Mouse (Mus musculus): ENCODE data around the gene Htra2. TPM values are rescaled to one million over a fixed set of nuclear protein-coding genes. Genes with fewer than 3 reads are reported as not detected.

The Htra2 gene
- total RNA-seq, 2 experiments from 2014 or later: 34.2 to 35.4 TPM

GRCm38 (mm10) chr6:83011756-83012155 lies 43.3 kb downstream of the Htra2 start:
- no peak for DNase-seq
- intact Hi-C loops (cut with DNase I): no loop called here

GRCm38 (mm10) chr6:83011255-83011654 lies 43.8 kb downstream of the Htra2 start:
- intact Hi-C loops (cut with DNase I): no loop called here
- DNase-seq: no peak

GRCm38 (mm10) chr6:83010010-83010409 lies 45.1 kb downstream of the Htra2 start:
- intact Hi-C loops (cut with DNase I): no loop called here
- DNase-seq: no peak

GRCm38 (mm10) chr6:83008659-83009058 lies 46.4 kb downstream of the Htra2 start:
- DNase-seq: no peak
- intact Hi-C loops (cut with DNase I): no loop called here

- intact Hi-C loops (cut with DNase I): no loop called here
- DNase-seq: no peak
Measured at GRCm38 (mm10) chr6:83006114-83006513, 49.0 kb downstream of the Htra2 start.

- DNase-seq: no peak
- intact Hi-C loops (cut with DNase I): no loop called here
Measured at GRCm38 (mm10) chr6:83005444-83006011, 49.5 kb downstream of the Htra2 start.

- intact Hi-C loops (cut with DNase I): no loop called here
Measured at GRCm38 (mm10) chr6:83004872-83005271, 50.2 kb downstream of the Htra2 start.

DNA sequence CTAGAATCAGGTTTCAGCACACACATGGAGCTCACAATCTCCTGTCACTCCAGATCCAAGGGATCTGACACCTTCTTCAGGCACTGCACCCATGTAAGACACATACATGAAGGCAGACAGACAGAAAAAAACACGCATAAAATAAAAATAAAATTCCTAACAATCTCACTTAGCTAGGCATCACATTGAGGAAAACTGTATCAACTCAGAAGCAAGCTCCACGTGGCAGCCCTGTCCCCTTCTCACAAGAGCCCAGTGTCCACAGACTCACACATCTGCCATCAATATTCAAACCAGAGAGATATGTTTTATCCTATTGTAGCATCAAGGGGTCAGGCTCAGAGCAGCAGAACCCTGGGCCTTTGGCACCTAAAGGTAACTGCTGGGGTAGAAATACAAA lies 50.8 kb downstream of the Htra2 start:
- no peak for DNase-seq
- intact Hi-C loops (cut with DNase I): no loop called here

More at GRCm38 (mm10) chr6:83004872-83005271, 50.2 kb downstream of the Htra2 start:
- DNase-seq: peak in 1 of 2 experiments; percentile 23

GRCm38 (mm10) chr6:83003850-83004249 lies 51.2 kb downstream of the Htra2 start:
- no peak for DNase-seq
- intact Hi-C loops (cut with DNase I): no loop called here

- intact Hi-C loops (cut with DNase I): no loop called here
- no peak for DNase-seq
Measured at GRCm38 (mm10) chr6:83003082-83003481, 52.0 kb downstream of the Htra2 start.

Small RNA genes within 50 kb of the gene (microRNA-seq; reads per million reads assigned to microRNA genes)
- 0 reads per million in 2 experiments for gene Mir3470a (ENCODE audit: borderline number of aligned reads in 2 of 2)
- gene Mir7040 (ENCODE audit: borderline number of aligned reads in 2 of 2): 0 reads per million in 2 experiments

Other genes starting within 250 kb of the Htra2 start
- under 1 TPM; 0.22 TPM for gene Sema4f, start 115.5 kb downstream of the Htra2 start, total RNA-seq (2021)
- gene M1ap, start 108.4 kb downstream of the Htra2 start, total RNA-seq (2021): not detected
- 1 to 10 TPM; 2.8 to 4.3 TPM for gene Dok1, start 21.8 kb downstream of the Htra2 start, total RNA-seq (2021)
- gene Loxl3, start 21.1 kb downstream of the Htra2 start, total RNA-seq (2021): 1 to 10 TPM; 2.9 to 3.1 TPM
- 10 to 100 TPM; 78.1 to 82.2 TPM for gene Aup1, start 752 bp downstream of the Htra2 start, total RNA-seq (2021)
- under 1 TPM; 0.65 to 0.89 TPM for gene Dqx1, start 2.6 kb upstream of the Htra2 start, total RNA-seq (2021)
- not detected for gene Tlx2, start 15.0 kb upstream of the Htra2 start, total RNA-seq (2021)
- 10 to 100 TPM in 1 of 2 experiments, 1 to 10 TPM in 1; 8.6 to 10.1 TPM for gene Pcgf1, start 22.6 kb upstream of the Htra2 start, total RNA-seq (2021)
- gene Lbx2, start 31.1 kb upstream of the Htra2 start, total RNA-seq (2021): 1 to 10 TPM in 1 of 2 experiments, under 1 TPM in 1; 0.68 to 1.1 TPM
- gene Ccdc142, start 46.3 kb upstream of the Htra2 start, total RNA-seq (2021): 1 to 10 TPM; 1.4 to 1.5 TPM
- 1 to 10 TPM; 1.1 to 1.4 TPM for gene Gm42688, start 46.3 kb upstream of the Htra2 start, total RNA-seq (2021)
- gene Mrpl53, start 53.8 kb upstream of the Htra2 start, total RNA-seq (2021): 100 to 1,000 TPM; 123 to 132 TPM
- gene Mogs, start 60.2 kb upstream of the Htra2 start, total RNA-seq (2021): 1 to 10 TPM; 8.2 to 8.8 TPM
- 10 to 100 TPM; 71.0 to 71.7 TPM for gene Wbp1, start 66.3 kb upstream of the Htra2 start, total RNA-seq (2021)
- 10 to 100 TPM; 14.5 to 16.0 TPM for gene Ino80b, start 70.2 kb upstream of the Htra2 start, total RNA-seq (2021)
- 1 to 10 TPM; 4.6 to 5.5 TPM for gene Rtkn, start 80.2 kb upstream of the Htra2 start, total RNA-seq (2021)
- gene Wdr54, start 101.1 kb upstream of the Htra2 start, total RNA-seq (2021): 1 to 10 TPM; 1.4 to 1.5 TPM
- gene 1700003E16Rik, start 101.1 kb upstream of the Htra2 start, total RNA-seq (2021): under 1 TPM; 0.16 to 0.39 TPM
- 100 to 1,000 TPM; 137 to 139 TPM for gene Dctn1, start 110.6 kb upstream of the Htra2 start, total RNA-seq (2021)
- not detected for gene Slc4a5, start 164.6 kb upstream of the Htra2 start, total RNA-seq (2021)

Measured in heart, postnatal 36 days (tissue).